Mouse (Mus musculus) cortical plate, adult 2 months (tissue): ENCODE measurements around the gene Fam47e.

Experiments
- CTCF ChIP-seq: fragments of 200-500 bp; IDR thresholded peaks from 2 replicates; pipeline ENCODE4 v1.5.1; 2011; ENCODE audit warnings: mild to moderate bottlenecking, control low read depth, low read length; ENCODE audit not compliant: insufficient read depth; ENCODE audit errors: extremely low read depth
- POLR2A ChIP-seq: fragments of 200-500 bp; IDR thresholded peaks from 2 replicates; pipeline ENCODE4 v1.6.1; 2011; ENCODE audit warnings: mild to moderate bottlenecking, low read length, control low read depth; ENCODE audit not compliant: insufficient read depth; ENCODE audit errors: extremely low read depth

- TF ChIP-seq POLR2A, result no peak
- TF ChIP-seq CTCF, result no peak
Observed at GRCm38 (mm10) chr5:92508853-92509252, 46.0 kb upstream of the Fam47e start.
